Mouse (Mus musculus): ENCODE results near the gene Fat4. TPM values are rescaled to one million over a fixed set of nuclear protein-coding genes. Genes with fewer than 3 reads are reported as not detected.
A peak's percentile ranks its signal among the peaks of the same experiment; 100 is the strongest.

The Fat4 gene
- polyA plus RNA-seq, 1 experiment: 1.5 TPM

GRCm38 (mm10) chr3:38871291-38871690 lies 15.4 kb upstream of the Fat4 start:
- DNase-seq: no peak
- no peak overlapping the region for H3K27ac ChIP-seq (ENCODE audit: insufficient read depth, low read length)
- no peaks in the 10 kb centered on the region for H3K4me1 ChIP-seq (ENCODE audit: control insufficient read depth, insufficient read depth, low read length)
- no peaks in the 10 kb centered on the region for H3K27me3 ChIP-seq (ENCODE audit: control insufficient read depth, insufficient read depth, low read length)
- WGBS: 74% methylated on average over 2 of the region's 2 CpGs
- H3K4me3 ChIP-seq (replicated peaks; ENCODE audit: insufficient read depth, low read depth, low read length): no peak overlapping the region
- TF ChIP-seq CTCF (IDR thresholded peaks at IDR 0.05; ENCODE audit: borderline replicate concordance, insufficient read depth, low read depth, low read length): no peak
- TF ChIP-seq POLR2A (IDR thresholded peaks at IDR 0.05; ENCODE audit: borderline replicate concordance, insufficient read depth, low read length): no peak

GRCm38 (mm10) chr3:38875872-38876271 lies 10.9 kb upstream of the Fat4 start:
- no peaks in the 10 kb centered on the region for H3K4me1 ChIP-seq (ENCODE audit: control insufficient read depth, insufficient read depth, low read length)
- H3K27me3 ChIP-seq (ENCODE audit: control insufficient read depth, insufficient read depth, low read length): no peaks in the 10 kb centered on the region
- TF ChIP-seq CTCF (IDR thresholded peaks at IDR 0.05; ENCODE audit: borderline replicate concordance, insufficient read depth, low read depth, low read length) (no peak), POLR2A (IDR thresholded peaks at IDR 0.05; ENCODE audit: borderline replicate concordance, insufficient read depth, low read length) (no peak)
- DNase-seq: no peak
- H3K4me3 ChIP-seq (replicated peaks; ENCODE audit: insufficient read depth, low read depth, low read length): no peak overlapping the region
- H3K27ac ChIP-seq (ENCODE audit: insufficient read depth, low read length): no peak overlapping the region
- WGBS: 95% methylated on average over 2 of the region's 2 CpGs

- no peaks in the 10 kb centered on the region for H3K27me3 ChIP-seq (ENCODE audit: control insufficient read depth, insufficient read depth, low read length)
- H3K4me3 ChIP-seq (replicated peaks; ENCODE audit: insufficient read depth, low read depth, low read length): no peak overlapping the region
- no peak for TF ChIP-seq CTCF (IDR thresholded peaks at IDR 0.05; ENCODE audit: borderline replicate concordance, insufficient read depth, low read depth, low read length)
- TF ChIP-seq POLR2A (IDR thresholded peaks at IDR 0.05; ENCODE audit: borderline replicate concordance, insufficient read depth, low read length): no peak
- 97% methylated on average over 4 of the region's 4 CpGs for WGBS
- no peak for DNase-seq
- H3K4me1 ChIP-seq (ENCODE audit: control insufficient read depth, insufficient read depth, low read length): no peaks in the 10 kb centered on the region
- H3K27ac ChIP-seq (ENCODE audit: insufficient read depth, low read length): no peak overlapping the region
Measured at GRCm38 (mm10) chr3:38876706-38877105, 10.0 kb upstream of the Fat4 start.

- 58% methylated on average over 6 of the region's 6 CpGs for WGBS
Measured at GRCm38 (mm10) chr3:38882778-38883177, 4.0 kb upstream of the Fat4 start.

GRCm38 (mm10) chr3:38883676-38884075 lies 3.1 kb upstream of the Fat4 start:
- 44% methylated on average over 9 of the region's 9 CpGs for WGBS
- DNase-seq: no peak
- Histone ChIP-seq H3K27me3 (ENCODE audit: control insufficient read depth, insufficient read depth, low read length) (no peaks in the 10 kb centered on the region), H3K27ac (ENCODE audit: insufficient read depth, low read length) (no peak overlapping the region), H3K4me1 (ENCODE audit: control insufficient read depth, insufficient read depth, low read length) (no peaks in the 10 kb centered on the region), H3K4me3 (replicated peaks; ENCODE audit: insufficient read depth, low read depth, low read length) (no peak overlapping the region)
- TF ChIP-seq POLR2A (IDR thresholded peaks at IDR 0.05; ENCODE audit: borderline replicate concordance, insufficient read depth, low read length) (no peak), CTCF (IDR thresholded peaks at IDR 0.05; ENCODE audit: borderline replicate concordance, insufficient read depth, low read depth, low read length) (no peak)

More at GRCm38 (mm10) chr3:38882778-38883177, 4.0 kb upstream of the Fat4 start:
- peak in 1 of 2 experiments; percentile 45 for DNase-seq
- Histone ChIP-seq H3K4me1 (ENCODE audit: control insufficient read depth, insufficient read depth, low read length) (no peaks in the 10 kb centered on the region), H3K27ac (ENCODE audit: insufficient read depth, low read length) (no peak overlapping the region), H3K27me3 (ENCODE audit: control insufficient read depth, insufficient read depth, low read length) (no peaks in the 10 kb centered on the region), H3K4me3 (replicated peaks; ENCODE audit: insufficient read depth, low read depth, low read length) (no peak overlapping the region)
- no peak for TF ChIP-seq POLR2A (IDR thresholded peaks at IDR 0.05; ENCODE audit: borderline replicate concordance, insufficient read depth, low read length)
- TF ChIP-seq CTCF (IDR thresholded peaks at IDR 0.05; ENCODE audit: borderline replicate concordance, insufficient read depth, low read depth, low read length): peak; percentile 61; the same call in 1 of the 2 replicates

- peak; percentile 66 to 68 for DNase-seq
- Histone ChIP-seq H3K27me3 (ENCODE audit: control insufficient read depth, insufficient read depth, low read length) (no peaks in the 10 kb centered on the region), H3K27ac (ENCODE audit: insufficient read depth, low read length) (no peak overlapping the region), H3K4me3 (replicated peaks; ENCODE audit: insufficient read depth, low read depth, low read length) (no peak overlapping the region), H3K4me1 (ENCODE audit: control insufficient read depth, insufficient read depth, low read length) (no peaks in the 10 kb centered on the region)
- peak; percentile 84 for TF ChIP-seq CTCF (IDR thresholded peaks at IDR 0.05; ENCODE audit: borderline replicate concordance, insufficient read depth, low read depth, low read length)
- TF ChIP-seq POLR2A (IDR thresholded peaks at IDR 0.05; ENCODE audit: borderline replicate concordance, insufficient read depth, low read length): no peak
- WGBS: 1% methylated on average over 6 of the region's 6 CpGs
Measured at GRCm38 (mm10) chr3:38884276-38884675, 2.5 kb upstream of the Fat4 start.

GRCm38 (mm10) chr3:38884919-38885418 lies 1.8 kb upstream of the Fat4 start:
- no peaks in the 10 kb centered on the region for H3K27me3 ChIP-seq (ENCODE audit: control insufficient read depth, insufficient read depth, low read length)
- H3K27ac ChIP-seq (ENCODE audit: insufficient read depth, low read length): no peak overlapping the region
- no peak for TF ChIP-seq POLR2A (IDR thresholded peaks at IDR 0.05; ENCODE audit: borderline replicate concordance, insufficient read depth, low read length)
- TF ChIP-seq CTCF (IDR thresholded peaks at IDR 0.05; ENCODE audit: borderline replicate concordance, insufficient read depth, low read depth, low read length): no peak
- WGBS: under 1% methylated on average over 24 of the region's 24 CpGs
- no peaks in the 10 kb centered on the region for H3K4me1 ChIP-seq (ENCODE audit: control insufficient read depth, insufficient read depth, low read length)
- H3K4me3 ChIP-seq (replicated peaks; ENCODE audit: insufficient read depth, low read depth, low read length): peak overlapping the region; percentile 56
- DNase-seq: peak; percentile 12 to 22

- WGBS: 0% methylated on average over 56 of the region's 56 CpGs
- no peaks in the 10 kb centered on the region for H3K4me1 ChIP-seq (ENCODE audit: control insufficient read depth, insufficient read depth, low read length)
- TF ChIP-seq CTCF (IDR thresholded peaks at IDR 0.05; ENCODE audit: borderline replicate concordance, insufficient read depth, low read depth, low read length): no peak
- TF ChIP-seq POLR2A (IDR thresholded peaks at IDR 0.05; ENCODE audit: borderline replicate concordance, insufficient read depth, low read length): no peak
- no peak overlapping the region for H3K27ac ChIP-seq (ENCODE audit: insufficient read depth, low read length)
- peak; percentile 61 to 63 for DNase-seq
- no peaks in the 10 kb centered on the region for H3K27me3 ChIP-seq (ENCODE audit: control insufficient read depth, insufficient read depth, low read length)
- H3K4me3 ChIP-seq (replicated peaks; ENCODE audit: insufficient read depth, low read depth, low read length): peak overlapping the region; percentile 56
Measured at GRCm38 (mm10) chr3:38885481-38886001, 1.2 kb upstream of the Fat4 start.

All from cerebellum, adult 2 months (tissue).